Mouse (Mus musculus): ENCODE data around the gene Srsf12.

The Srsf12 gene

DNA sequence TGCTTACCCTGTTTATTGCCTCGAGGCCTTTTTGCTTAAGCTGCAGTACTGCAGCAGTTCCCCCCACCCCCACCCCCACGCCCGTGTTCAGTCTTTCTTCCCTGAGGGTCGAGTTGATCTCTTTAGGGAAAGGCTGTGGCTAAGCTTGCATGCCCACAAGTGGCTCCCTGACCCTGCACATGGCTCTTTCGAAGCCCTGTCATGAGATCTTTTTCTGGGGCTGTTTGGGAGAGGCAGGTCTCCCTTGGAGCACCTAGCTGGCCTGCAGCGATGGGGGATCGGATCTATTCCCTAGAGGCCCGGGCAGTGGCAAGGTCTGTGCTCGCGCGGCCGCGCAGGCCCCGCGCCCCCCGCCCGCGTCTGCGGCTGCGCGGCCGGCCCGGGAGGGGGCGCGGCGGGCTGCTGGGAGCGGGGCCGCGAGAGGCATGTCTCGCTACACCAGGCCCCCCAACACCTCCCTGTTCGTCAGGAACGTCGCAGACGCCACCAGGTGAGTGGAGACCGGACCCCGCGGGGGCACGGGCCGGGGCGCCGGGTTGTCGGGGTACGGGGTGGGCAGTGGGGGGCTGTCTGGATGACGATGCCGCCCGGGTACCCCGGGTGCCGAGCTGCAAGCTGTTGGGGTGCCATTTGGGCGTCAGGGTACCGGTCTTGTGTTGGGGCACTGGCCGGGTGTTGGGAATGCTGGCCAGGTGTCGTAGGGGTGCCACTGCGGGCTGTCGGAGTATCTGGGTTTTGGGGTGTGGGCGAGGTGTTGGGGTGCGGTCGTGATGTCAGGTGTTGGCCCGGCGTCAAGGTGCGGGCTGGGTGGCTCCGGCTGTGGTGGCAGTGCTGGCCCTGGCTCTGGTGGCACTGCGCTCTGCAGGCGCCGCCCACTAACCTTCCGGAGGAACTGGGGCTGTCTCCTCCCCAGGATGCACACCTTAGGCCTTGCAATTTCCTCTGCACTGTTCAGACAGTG, at the start of gene Srsf12:
Srsf12 (plus strand) TSS at position 111 of the 961 bp plus-strand sequence.
- peak; percentile 8 to 28 for DNase-seq

DNA sequence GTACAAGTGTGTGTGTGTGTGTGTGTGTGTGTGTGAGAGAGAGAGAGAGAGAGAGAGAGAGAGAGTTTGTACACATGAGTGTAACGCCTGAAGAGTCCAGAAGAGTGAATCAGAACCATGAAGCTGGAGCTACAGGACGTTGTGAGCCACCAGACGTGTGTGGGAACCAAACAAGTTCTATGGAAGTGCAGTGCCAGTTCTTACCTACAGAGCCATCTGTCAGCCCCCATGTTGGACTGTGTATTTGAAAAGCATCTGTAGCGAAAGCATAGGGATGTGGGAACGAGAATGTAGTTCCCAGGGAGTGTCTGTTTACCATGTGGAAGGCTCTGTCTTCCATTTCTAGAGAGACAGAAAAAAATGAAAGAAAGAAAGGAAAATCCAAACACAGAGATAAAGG, 25.3 kb upstream of the Srsf12 start:
- DNase-seq, result no peak

DNA sequence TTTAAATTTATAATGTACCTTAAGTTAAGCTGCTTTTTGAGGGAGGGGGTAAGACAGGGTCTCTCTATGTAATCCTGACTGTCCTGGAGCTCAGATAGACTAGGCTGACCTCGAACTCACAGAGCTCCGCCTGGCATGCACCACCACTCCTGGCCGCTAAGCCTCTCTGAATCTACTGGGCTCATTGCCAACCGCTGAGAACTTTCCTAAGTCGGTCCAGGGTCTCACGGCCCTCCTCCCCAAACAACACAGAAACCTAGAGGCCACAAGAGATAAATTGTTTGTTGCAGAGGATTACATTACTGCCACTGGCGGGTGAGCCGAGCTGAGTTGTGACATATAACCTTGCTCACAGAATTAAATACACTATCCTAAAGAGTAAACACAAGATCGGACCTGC, 20.6 kb upstream of the Srsf12 start:
- peak; percentile 22 to 40 for DNase-seq

DNA sequence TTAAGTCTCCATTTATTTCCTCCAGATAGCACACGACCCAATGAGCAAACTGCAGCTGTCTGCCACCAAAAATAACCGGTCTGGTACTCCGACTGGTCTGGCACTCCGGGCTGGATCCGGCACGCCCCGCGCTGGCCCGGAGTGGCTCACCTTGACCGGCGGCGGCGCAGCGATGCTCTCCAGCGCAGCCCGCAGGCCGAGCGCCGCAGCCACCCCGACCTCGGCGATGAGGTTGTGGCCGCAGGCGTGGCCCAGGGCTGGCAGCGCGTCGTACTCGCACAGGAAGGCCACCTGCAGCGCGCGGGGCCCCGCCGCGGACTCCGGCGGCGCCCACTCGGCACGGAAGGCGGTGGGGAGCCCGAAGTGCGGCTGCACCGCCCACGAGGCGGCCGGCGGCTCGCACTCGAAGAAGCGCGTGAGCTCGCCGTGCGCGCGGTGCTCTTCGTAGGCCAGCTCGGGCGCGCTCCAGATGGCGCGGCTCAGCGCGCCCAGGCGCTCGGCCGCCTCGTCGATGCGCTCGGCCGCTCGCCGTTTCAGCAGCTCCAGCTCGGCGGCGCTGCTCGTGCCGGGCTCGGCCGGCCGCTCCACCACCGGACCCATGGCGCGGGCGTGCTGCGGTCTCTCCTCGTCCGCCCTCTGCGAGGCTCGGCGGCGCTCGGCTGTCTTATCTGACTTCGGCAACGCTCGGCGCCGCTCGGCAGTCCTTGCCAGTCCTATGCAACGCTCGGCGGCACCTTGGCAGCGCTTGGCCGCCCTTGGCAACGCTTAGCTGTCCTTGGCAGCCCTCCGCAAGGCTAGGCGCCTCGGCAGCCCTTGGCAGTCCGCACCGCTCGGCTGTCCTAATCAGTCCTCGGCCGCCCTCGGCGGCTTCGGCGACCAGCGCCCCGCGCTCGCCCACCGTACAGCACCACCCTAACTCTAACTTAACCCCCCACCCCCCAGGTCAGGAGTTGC, 19.7 kb upstream of the Srsf12 start:
- DNase-seq, result peak; percentile 86 to 89

DNA sequence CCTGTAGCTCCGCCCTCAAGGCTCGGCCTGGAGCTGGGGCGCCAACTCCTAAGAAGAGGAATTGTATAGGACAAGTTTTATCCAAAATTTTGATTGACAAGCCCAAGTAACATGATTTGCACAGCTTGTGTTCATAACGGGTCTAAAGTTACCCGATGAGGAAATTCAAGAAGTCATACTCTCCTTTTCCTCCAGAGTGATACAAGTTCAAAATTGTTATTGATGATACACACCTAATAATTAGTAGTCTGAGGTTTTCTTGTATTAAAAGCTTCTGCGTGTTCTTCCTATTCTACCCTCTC, 19.1 kb upstream of the Srsf12 start, which contains the start of gene Pm20d2:
Pm20d2 (minus strand) TSS at position 3 of the 302 bp plus-strand sequence.
- no peak for DNase-seq

DNA sequence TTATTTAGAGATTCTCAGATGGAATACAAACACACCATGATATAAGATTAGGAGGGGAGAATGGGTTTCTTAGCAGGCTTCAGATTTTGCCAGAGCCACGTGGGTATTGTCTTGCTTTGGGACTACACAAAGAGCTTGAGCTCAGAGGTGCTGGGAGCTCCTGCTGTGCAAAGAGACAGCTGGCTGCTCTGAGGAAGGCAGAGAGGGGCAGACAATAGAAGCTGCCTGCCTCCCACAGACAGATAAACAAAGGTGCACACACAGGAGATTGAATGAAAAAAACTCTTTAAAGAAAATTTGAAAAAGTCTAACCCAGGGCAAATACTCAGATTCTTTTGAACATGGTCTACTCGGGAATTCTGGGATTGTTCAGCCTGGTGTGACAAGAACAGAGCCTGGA, 10.7 kb upstream of the Srsf12 start:
- no peak for DNase-seq

DNA sequence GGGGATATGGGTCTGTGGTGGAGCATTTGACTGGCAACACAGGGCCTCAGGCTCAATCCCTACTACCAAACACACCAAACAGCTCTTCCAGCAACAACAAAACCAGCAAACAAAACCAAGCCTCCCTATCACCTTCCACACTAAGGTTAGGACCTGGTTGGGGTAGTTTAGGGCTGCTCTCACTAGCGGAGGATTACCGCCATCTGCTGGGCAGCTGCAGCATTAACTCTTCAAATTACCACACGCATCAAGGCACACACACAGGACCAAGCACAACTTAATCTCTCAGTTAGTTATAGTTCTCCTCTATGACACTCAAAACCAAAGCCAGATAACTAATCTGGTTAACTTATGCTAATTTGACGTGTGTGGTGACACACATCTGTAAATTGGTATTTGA, 4.1 kb upstream of the Srsf12 start:
- peak; percentile 36 to 38 for DNase-seq

DNA sequence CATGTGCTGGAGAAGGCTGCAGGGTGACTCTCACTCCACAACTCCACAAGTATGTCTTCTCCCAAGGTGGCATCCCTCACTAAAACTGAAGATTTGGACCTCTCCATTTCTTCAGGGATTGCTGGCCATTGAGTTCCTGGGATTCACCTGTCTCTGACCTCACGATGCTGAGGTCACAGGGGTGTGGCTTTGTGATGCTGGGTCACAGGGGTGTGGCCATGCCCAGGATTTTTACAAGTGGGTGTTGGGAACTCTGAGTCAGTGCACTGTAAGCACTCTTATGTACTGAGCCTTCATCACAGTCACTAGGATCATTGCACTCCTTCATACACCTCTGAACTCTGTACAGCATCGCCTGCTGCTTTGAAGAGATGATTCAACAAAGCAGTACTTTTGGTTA, 1.2 kb upstream of the Srsf12 start:
- DNase-seq, result no peak

DNA sequence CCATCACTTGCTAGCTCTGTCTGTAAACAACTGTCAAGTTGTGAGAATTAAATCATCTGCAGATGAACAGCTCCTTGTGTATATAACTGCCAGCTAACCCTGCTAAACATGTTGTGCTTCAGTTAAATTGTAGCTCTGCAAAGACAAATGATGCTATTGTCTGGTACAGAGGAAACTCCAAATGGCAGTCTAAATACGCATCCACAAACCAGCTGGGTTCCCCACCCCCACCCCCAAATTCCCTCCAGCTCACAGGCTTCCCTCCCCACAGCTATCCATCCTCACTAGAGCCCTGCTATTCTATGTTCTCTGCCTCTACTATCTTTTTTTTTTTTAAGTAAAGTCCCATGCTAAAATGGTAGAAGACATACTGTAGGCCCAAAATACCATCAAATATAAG, 13.1 kb downstream of the Srsf12 start:
- DNase-seq, result no peak

DNA sequence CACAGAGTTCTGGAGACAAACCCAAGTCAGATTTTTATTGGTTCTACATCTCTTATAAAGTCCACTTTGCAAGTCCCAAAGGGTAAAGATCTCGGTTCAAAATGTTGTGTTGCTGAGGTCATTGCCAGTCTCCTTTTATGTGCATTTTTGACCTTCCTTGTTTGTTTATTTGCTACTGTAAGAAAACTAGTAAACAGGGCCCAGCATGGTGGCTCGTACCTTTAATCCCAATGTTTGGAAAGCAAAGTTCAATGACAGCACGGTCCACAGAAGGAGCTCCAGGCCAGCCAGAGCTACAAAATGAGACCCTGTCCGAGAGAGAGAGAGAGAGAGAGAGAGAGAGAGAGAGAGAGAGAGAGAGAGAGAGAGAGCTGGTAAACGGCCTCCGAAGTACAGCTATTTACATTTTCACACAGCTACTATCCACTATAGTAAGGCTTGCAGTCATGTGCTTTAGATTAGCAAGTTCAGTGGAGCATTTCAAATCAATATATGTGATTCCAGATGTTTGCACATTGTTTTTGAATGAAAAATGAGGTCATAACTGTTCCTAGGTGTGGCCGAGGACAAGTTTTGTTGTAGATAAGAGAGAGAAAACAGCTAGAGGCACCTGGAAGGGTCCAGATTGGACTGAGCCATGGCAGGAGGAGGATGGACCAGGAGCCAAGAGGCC, 15.3 kb downstream of the Srsf12 start:
- no peak for DNase-seq

DNA sequence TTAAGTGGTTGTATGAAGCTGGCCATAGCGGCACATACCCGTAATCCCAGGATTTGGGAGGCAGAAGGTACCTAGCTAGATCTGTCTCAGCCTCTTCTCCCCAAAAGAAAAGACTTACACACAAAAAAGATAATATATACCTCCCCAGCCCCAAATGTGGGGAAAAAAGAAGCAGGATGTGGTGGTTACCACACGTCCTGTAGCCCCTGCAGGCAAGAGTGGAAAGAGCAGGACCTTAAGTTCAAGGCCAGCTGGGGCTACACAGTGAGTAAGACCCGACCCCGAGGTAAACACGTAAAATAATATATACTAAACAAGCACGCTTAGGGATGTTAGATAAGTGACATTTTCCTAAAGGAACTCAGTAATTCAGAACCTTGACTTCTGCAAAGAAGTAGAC, 18.4 kb downstream of the Srsf12 start:
- no peak for DNase-seq

DNA sequence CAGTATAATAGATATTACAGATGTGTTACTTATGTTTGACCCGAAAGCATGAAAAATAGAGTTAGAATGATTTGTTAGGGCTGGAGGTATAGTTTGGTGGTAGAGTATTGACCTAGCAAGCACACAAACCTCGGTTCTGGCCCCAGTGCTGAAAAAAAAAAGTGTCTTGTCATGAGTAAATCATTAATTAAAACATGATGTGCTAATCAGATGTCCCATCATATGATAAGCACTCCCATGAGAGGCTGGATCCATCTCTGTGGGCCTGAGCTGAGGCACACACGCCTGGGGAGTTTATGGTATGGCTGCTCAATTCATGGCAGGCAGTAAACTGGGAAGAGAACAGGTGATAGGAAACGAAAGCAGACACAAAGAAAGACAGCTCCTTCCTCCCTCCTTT, 20.8 kb downstream of the Srsf12 start:
- no peak for DNase-seq

DNA sequence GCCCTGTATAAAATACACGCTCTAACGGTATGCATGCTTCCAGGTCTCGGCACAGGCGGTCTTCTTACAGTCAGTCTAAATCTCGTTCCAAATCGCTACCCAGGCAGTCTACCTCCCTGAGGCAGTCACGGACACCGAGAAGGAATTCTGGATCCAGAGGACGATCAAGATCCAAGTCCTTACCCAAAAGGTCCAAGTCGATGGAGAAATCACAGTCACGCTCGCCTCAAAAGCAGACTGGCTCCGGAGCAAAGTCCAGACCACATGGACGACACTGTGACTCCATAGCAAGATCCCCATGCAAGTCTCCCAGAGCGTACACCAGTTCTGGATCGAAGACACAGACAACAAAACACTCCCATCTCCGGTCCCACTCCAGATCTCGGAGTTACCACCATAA, 22.1 kb downstream of the Srsf12 start:
- no peak for DNase-seq

DNA sequence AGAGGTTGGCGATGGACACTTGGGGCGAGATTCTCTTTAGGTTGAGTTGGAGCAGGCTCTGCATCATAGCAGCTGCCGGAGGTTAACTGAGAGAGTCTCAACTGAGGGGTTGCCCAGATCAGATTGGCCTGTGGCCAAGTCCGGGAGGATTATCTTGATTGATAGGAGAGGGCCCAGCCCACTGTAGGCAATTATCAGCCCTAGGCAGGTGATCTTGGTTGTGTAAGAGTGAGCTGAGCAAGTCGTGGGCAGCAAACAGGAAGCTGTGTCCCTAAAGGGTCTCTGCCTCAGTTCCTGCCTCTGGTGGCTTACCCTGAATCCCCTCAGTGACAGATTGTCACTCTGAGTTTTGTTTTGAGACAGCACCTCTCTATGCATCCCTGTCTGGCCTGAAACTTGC, 33.7 kb downstream of the Srsf12 start:
- DNase-seq, result peak in 1 of 2 experiments; percentile 13

DNA sequence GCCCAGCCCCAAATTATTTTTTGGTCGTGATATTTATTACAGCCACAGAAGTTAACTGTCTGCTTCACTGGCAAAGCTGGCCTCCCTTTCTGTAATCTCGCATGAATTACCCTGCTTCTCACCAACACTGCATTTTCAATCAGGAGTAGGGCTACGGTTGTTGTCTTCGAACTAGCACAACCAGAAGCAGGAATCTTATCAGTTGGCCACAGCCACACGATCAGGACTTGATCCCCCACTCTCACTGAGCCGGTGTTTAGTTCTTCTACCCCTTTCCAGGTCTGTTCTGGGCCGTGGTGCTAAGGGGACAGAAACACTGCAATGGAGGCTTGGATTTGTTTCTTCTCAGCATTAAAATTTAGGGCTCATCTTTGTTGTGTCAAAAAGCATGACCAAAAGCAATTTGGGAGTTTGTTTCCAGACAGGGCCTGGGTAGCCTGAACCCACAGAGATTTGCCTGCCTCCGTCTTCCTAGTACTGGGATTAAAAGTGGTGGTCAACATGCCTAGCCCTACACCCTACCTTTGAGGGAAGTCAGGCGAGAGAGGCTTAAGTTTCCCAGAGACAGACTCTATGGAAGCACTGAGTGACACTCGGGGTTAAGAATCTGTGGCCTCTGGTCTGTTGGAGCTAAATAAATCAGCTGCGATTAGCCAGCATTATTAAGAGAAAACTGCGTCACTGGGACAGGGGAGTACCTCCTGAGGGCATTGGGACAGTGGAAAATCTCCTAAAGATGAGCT, 34.4 kb downstream of the Srsf12 start:
- no peak for DNase-seq

DNA sequence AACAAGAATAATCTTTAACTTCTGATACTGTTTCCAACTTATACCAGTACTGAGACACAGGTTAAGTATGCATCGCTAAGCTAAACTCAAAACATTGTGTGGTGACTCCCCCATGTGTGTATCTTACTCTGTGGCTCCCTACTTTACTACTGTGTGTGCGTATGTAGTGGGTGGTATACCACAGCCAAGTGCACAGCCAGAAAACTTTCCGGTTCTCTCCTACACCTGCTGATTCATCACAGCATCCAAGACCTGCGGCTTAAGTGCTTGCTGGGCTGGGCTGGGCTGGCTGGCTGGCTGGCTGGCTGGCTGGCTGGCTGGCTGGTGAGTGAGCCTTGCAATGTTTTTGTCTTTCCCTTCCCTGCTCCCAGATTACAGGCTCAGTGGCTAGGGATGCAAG, 35.1 kb downstream of the Srsf12 start:
- peak in 1 of 2 experiments; percentile 33 for DNase-seq

DNA sequence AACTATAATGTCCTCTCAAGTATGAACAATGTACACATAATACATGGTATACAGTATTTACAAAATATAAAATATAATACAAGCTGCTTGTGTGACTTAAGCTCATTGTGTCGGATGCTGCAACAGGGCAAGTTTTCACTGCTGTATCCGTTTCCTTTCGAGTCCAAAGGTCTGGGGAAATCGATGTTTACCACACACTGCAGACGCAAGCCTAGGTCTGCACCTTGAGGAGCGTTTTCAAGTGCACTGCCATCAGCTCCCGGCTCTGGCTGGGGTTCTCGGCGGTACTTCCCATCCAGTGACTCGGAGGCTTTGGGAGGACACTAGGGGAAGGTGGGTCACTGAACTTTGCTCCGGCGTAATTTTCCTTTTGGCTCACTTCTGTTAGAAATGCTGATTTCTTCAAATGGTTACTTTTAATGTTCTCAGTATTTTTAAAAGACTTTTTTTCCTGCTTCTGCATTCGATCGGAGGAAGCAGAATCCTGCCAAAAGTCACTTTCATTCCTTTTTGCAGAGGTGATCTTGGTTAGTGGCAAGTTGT, 37.1 kb downstream of the Srsf12 start:
- no peak for DNase-seq

DNA sequence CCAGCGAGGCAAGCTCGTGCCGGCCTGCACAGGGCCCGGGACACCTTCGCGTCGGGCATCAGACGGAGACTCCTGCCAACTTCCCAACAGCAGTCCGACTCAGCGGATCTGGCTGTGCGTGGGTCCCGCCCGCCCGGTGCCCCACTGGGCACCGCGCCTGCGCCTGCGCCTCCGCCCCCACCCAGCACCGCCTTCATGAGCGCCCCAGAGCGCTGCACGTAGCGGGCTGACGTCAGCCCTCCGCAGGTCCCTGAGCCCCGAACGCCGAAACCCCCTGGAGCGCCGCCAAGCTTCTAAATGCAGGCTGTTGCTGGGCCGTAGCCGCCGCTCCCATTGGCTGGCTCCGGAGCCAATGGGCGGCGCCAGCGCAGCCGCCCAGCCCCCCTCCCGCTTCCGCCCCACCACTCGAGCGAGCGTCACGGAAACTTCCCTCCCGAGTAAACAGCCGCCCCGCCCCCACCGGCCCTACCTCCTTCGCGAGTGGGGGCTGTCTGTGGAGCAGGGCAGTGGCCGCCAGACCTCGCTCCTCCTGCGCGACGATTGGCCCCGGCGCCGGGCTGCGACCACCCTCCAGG, 38.8 kb downstream of the Srsf12 start:
- peak; percentile 99 for DNase-seq

DNA sequence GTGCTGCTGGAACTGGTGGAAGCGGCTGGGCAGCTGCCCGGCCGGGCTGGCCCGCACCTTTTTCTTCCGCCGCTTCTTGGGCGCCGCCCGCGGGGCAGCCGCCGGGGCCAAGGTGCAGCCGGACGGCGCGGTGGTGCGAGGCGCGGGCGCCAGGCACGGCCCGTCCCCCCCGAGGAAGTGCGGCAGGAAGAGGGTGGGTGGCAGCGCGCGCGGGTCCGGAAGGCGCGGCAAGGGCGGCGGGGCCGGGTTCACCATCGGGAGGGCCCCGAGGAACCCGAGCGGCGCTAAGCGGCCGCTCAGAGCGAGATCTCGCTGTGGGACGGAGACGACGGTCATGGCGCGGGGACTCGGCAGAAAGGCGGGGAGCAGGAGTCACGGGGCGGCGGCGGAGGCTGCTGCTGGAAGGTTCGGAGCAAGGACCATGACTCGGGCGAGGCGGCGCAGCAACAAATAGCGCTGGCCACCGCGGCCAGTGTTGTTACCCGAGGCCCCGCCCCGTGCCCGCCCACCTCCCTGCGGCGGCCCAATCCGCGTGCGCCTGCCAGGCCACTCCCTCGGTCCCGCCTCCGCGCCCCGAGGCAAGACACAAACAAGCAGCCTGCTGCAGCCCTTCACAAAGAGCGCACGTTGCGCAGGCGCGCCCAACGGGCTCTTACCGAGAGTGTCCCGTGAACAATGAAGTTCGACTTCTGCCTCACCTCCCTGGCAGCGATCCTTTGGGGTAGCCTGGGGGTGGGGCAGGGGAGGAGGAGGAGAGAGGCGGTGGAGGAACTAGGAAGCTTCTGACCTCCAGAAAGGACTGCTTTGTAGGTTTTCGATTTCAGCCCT, 39.5 kb downstream of the Srsf12 start:
- peak; percentile 99 for DNase-seq

DNA sequence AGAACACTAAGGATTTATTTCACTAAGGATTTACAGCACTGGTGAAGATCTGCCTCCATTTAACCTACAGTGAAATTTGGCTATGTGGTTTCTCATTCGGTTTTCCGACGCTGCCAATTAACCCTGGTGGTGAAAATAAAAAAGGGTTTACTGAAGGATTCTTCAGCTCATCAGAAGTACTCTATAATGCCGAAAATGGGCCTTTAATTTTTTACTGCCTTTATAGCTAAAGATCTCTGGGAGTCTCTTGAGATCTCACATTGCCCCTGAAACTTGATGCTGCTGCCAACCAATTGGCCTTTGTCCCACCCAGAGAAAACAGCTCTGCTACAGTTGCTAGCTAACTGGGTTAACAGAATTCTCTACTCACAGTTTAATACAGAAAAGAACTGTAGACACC, 40.1 kb downstream of the Srsf12 start:
- DNase-seq, result no peak
